Mouse (Mus musculus) small intestine, adult 2 months (tissue): ENCODE data around the gene Tuba8. TPM values are rescaled to one million over a fixed set of nuclear protein-coding genes. Genes with fewer than 3 reads are reported as not detected.
A peak's percentile ranks its signal among the peaks of the same experiment; 100 is the strongest.

Experiments
- H3K27ac ChIP-seq: fragments of 200-500 bp; 2 replicates; pipeline ENCODE4 v1.5.1; 2012; ENCODE audit warnings: low read depth, low read length, control low read depth, inconsistent platforms; ENCODE audit not compliant: insufficient read depth
- H3K27me3 ChIP-seq: fragments of 200-500 bp; 2 replicates; pipeline ENCODE4 v1.6.1; 2012; ENCODE audit warnings: mild to moderate bottlenecking, moderate library complexity, low read length, inconsistent platforms; ENCODE audit not compliant: control insufficient read depth, insufficient read depth
- H3K36me3 ChIP-seq: fragments of 200-500 bp; 2 replicates; pipeline ENCODE4 v1.6.1; 2012; ENCODE audit warnings: mild to moderate bottlenecking, low read length, control low read depth, inconsistent platforms; ENCODE audit not compliant: control insufficient read depth, insufficient read depth
- H3K4me1 ChIP-seq: fragments of 200-500 bp; 2 replicates; pipeline ENCODE4 v1.6.1; 2012; ENCODE audit warnings: low read length, inconsistent platforms, mixed read lengths; ENCODE audit not compliant: control insufficient read depth, insufficient read depth, insufficient read length
- H3K4me3 ChIP-seq: fragments of 200-500 bp; 2 replicates; pipeline ENCODE4 v1.5.1; 2012; ENCODE audit warnings: low read depth, mild to moderate bottlenecking, control low read depth, inconsistent platforms, low read length, moderate library complexity
- CTCF ChIP-seq: fragments of 200-500 bp; IDR thresholded peaks from 2 replicates; pipeline ENCODE4 v1.5.1; 2012; ENCODE audit warnings: low read depth, mild to moderate bottlenecking, control low read depth, inconsistent platforms, low read length, moderate library complexity, mixed read lengths; ENCODE audit not compliant: insufficient replicate concordance, insufficient read length; ENCODE audit errors: extremely low read depth
- POLR2A ChIP-seq: fragments of 200-500 bp; IDR thresholded peaks from 2 replicates; pipeline ENCODE4 v1.6.1; 2012; ENCODE audit warnings: low read depth, mild to moderate bottlenecking, control low read depth, inconsistent platforms, low read length, moderate library complexity
- WGBS: fragments of 180-500 bp; shearing (Covaris S2); methylation state at CpG from one replicate; pipeline ENCODE4 v1.1.7; 2018; 5-methylcytosine and 5-hydroxymethylcytosine counted together
- polyA plus RNA-seq: library from polyadenylated mRNA; depleted of rRNA; stranded (reverse); fragments of >200 nt; gene quantifications from 2 replicates; pipeline ENCODE4 v1.2.3, GENCODE M21; 2012

The Tuba8 gene
- polyA plus RNA-seq, 1 experiment, result 0.25 TPM

GRCm38 (mm10) chr6:121200458-121200857 is 10.0 kb upstream of the Tuba8 start:
- no peak overlapping the region for H3K27ac ChIP-seq
- no peak overlapping the region for H3K4me3 ChIP-seq
- 75% methylated on average over 4 of the region's 4 CpGs for WGBS
- H3K36me3 ChIP-seq, result peaks cover 6% of the 10 kb centered on the region; the same call in 1 of the 2 replicates
- H3K27me3 ChIP-seq, result no peaks in the 10 kb centered on the region
- H3K4me1 ChIP-seq, result peaks cover 15% of the 10 kb centered on the region; the same call in 1 of the 2 replicates
- TF ChIP-seq POLR2A (no peak), CTCF (no peak)

- Histone ChIP-seq H3K4me1 (peaks cover 8% of the 10 kb centered on the region; the same call in 1 of the 2 replicates), H3K36me3 (peaks cover 3% of the 10 kb centered on the region; the same call in 1 of the 2 replicates), H3K4me3 (no peak overlapping the region), H3K27me3 (no peaks in the 10 kb centered on the region), H3K27ac (no peak overlapping the region)
- 90% methylated on average over 5 of the region's 5 CpGs for WGBS
- TF ChIP-seq POLR2A, result no peak
- no peak for TF ChIP-seq CTCF
Measured at GRCm38 (mm10) chr6:121202026-121202425, 8.5 kb upstream of the Tuba8 start.

- no peak overlapping the region for H3K27ac ChIP-seq
- no peak overlapping the region for H3K4me3 ChIP-seq
- no peak for TF ChIP-seq CTCF
- no peak for TF ChIP-seq POLR2A
- 89% methylated on average over 5 of the region's 5 CpGs for WGBS
- peaks cover 6% of the 10 kb centered on the region for H3K4me1 ChIP-seq
- peaks cover 3% of the 10 kb centered on the region; the same call in 1 of the 2 replicates for H3K36me3 ChIP-seq
- H3K27me3 ChIP-seq, result peaks cover 13% of the 10 kb centered on the region
Measured at GRCm38 (mm10) chr6:121206481-121206880, 4.0 kb upstream of the Tuba8 start.

- no peak overlapping the region for H3K4me3 ChIP-seq
- no peak overlapping the region for H3K27ac ChIP-seq
- no peaks in the 10 kb centered on the region for H3K36me3 ChIP-seq
- peaks cover 18% of the 10 kb centered on the region for H3K27me3 ChIP-seq
- peaks cover 6% of the 10 kb centered on the region for H3K4me1 ChIP-seq
- 74% methylated on average over 2 of the region's 2 CpGs for WGBS
- TF ChIP-seq POLR2A (no peak), CTCF (no peak)
Measured at GRCm38 (mm10) chr6:121209584-121209983, 912 bp upstream of the Tuba8 start.

GRCm38 (mm10) chr6:121210926-121211289 is 412 bp downstream of the Tuba8 start:
- Histone ChIP-seq H3K4me3 (peak overlapping the region; percentile 57), H3K36me3 (no peaks in the 10 kb centered on the region), H3K27ac (no peak overlapping the region), H3K4me1 (peaks cover 6% of the 10 kb centered on the region), H3K27me3 (peaks cover 18% of the 10 kb centered on the region)
- 2% methylated on average over 12 of the region's 12 CpGs for WGBS
- TF ChIP-seq CTCF, result no peak
- TF ChIP-seq POLR2A, result no peak

GRCm38 (mm10) chr6:121211743-121212142 is 1.2 kb downstream of the Tuba8 start:
- H3K27ac ChIP-seq, result no peak overlapping the region
- peaks cover 9% of the 10 kb centered on the region for H3K4me1 ChIP-seq
- no peaks in the 10 kb centered on the region for H3K36me3 ChIP-seq
- TF ChIP-seq CTCF (no peak), POLR2A (no peak)
- H3K27me3 ChIP-seq, result peaks cover 18% of the 10 kb centered on the region
- no peak overlapping the region for H3K4me3 ChIP-seq
- WGBS, result 14% methylated on average over 5 of the region's 5 CpGs

GRCm38 (mm10) chr6:121212988-121213387 is 2.5 kb downstream of the Tuba8 start:
- Histone ChIP-seq H3K36me3 (no peaks in the 10 kb centered on the region), H3K27ac (no peak overlapping the region), H3K4me1 (peaks cover 14% of the 10 kb centered on the region), H3K4me3 (no peak overlapping the region), H3K27me3 (peaks cover 18% of the 10 kb centered on the region)
- TF ChIP-seq POLR2A (no peak), CTCF (no peak)
- WGBS, result 73% methylated on average over 4 of the region's 4 CpGs
